Comparison of ENCODE assay signal across 9 mouse cellular contexts in the genomic region with DNA sequence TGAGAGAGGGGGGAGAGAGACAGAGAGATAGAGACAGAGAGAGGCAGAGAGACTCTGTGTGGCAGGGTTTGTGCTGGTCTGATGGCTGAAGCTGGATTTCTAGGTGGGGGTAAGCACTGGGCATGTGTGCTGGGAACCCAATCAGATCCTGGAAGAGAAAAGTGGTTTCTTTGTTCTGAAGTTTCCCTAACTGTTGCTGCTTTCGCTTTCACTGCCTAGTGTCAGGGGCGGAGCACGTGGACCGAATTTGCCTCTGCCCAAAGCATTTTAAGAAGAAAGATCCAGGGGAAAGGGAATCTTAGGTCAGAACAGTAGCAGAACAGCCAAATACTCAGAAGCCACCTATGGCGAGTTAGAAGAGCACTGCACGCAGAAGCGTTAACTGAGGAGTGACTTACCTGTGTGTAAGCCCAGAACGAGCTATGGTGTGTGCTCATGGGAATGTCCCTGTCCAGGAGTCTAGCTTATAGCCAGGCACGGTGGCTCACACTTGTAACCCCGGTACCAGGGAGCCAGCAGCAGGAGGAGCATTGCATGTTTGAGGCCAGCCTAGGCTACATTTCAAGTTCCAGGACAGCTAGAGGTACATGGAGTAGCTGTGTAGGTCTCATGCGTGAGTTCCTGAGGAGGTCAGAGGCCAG. TPM values are rescaled to one million over a fixed set of nuclear protein-coding genes. Genes with fewer than 3 reads are reported as not detected.
DNase-seq lines count a peak whose midpoint lies in the region; ATAC-seq and TF ChIP-seq lines count a peak whose summit lies in the region.
"Had no signal": no experiment of that assay in that cellular context is flagged by ENCODE, and none has a peak within 500 bp of the region (broad histone marks: within the 10 kb centered on the region; RNA-seq: fewer than 3 reads in every experiment).

No protein-coding gene starts in this region.

- no peak overlapping the region for H3K9ac ChIP-seq in forebrain, postnatal 0 days
- no peak overlapping the region for H3K9ac ChIP-seq in forebrain, embryonic 12.5 days
- H3K9ac ChIP-seq in kidney, embryonic 16.5 days (replicated peaks; ENCODE audit: low read length), result 0 out of 2 replicates have a peak overlapping the region, but pooled peaks have one; percentile 22
- no peak overlapping the region for H3K9ac ChIP-seq in midbrain, embryonic 16.5 days (ENCODE audit: low read depth, low read length)
- H3K9ac ChIP-seq: limb, embryonic 13.5 days had no signal

- 63% methylated on average over 11 of the region's 11 CpGs for WGBS in forebrain, postnatal 0 days
- 69% methylated on average over 11 of the region's 11 CpGs for WGBS in forebrain, embryonic 12.5 days
- 79% methylated on average over 11 of the region's 11 CpGs for WGBS in kidney, embryonic 16.5 days
- 80% methylated on average over 11 of the region's 11 CpGs for WGBS in midbrain, embryonic 16.5 days

- peak; percentile 6 for DNase-seq in forebrain, postnatal 0 days
- DNase-seq in gastrocnemius, postnatal 14 days, result peak; percentile 22
- DNase-seq in layer of hippocampus, adult 8-10 months (ENCODE audit: low spot score in 2 of 2), result no peak

- no peak overlapping the region for H3K27ac ChIP-seq in forebrain, postnatal 0 days (ENCODE audit: low read depth, low read length)
- H3K27ac ChIP-seq in forebrain, embryonic 12.5 days, result no peak overlapping the region
- no peak overlapping the region for H3K27ac ChIP-seq in kidney, embryonic 16.5 days (ENCODE audit: low read length)
- no peak overlapping the region for H3K27ac ChIP-seq in midbrain, embryonic 16.5 days (ENCODE audit: low read length)
- H3K27ac ChIP-seq: limb, embryonic 13.5 days had no signal

- H3K4me1 ChIP-seq in forebrain, postnatal 0 days (ENCODE audit: insufficient read depth), result no peaks in the 10 kb centered on the region
- H3K4me1 ChIP-seq in forebrain, embryonic 12.5 days, result peaks cover 17% of the 10 kb centered on the region
- peaks cover 93% of the 10 kb centered on the region for H3K4me1 ChIP-seq in E14TG2a.4 (replicated peaks; ENCODE audit: low read depth, low read length)
- peaks cover 8% of the 10 kb centered on the region; the same call in 1 of the 2 replicates for H3K4me1 ChIP-seq in kidney, embryonic 16.5 days (ENCODE audit: insufficient read depth, low read length)
- H3K4me1 ChIP-seq in midbrain, embryonic 16.5 days (ENCODE audit: control insufficient read depth, insufficient read depth, low read length), result peaks cover 5% of the 10 kb centered on the region

- no peak overlapping the region for H3K4me3 ChIP-seq in forebrain, postnatal 0 days (ENCODE audit: low read depth, low read length)
- no peak overlapping the region for H3K4me3 ChIP-seq in forebrain, embryonic 12.5 days (replicated peaks)
- H3K4me3 ChIP-seq in E14TG2a.4 (replicated peaks; ENCODE audit: low read length), result peak overlapping the region; percentile 72
- no peak overlapping the region for H3K4me3 ChIP-seq in kidney, embryonic 16.5 days (ENCODE audit: low read length)
- H3K4me3 ChIP-seq in midbrain, embryonic 16.5 days (ENCODE audit: low read depth, low read length), result no peak overlapping the region
- H3K4me3 ChIP-seq: limb, embryonic 13.5 days had no signal

- no peak for TF ChIP-seq CTCF in forebrain, postnatal 0 days (IDR thresholded peaks at IDR 0.05; ENCODE audit: low read depth)
- TF ChIP-seq CTCF in E14TG2a.4 (conservative IDR thresholded peaks at IDR 0.05; ENCODE audit: low read length), result no peak

- ATAC-seq in forebrain, postnatal 0 days, result peak; percentile 46; the same call in 1 of the 2 replicates
- no peak for ATAC-seq in forebrain, embryonic 12.5 days (ENCODE audit: low FRiP score)
- ATAC-seq in kidney, embryonic 16.5 days (ENCODE audit: low FRiP score, low TSS enrichment), result no peak
- ATAC-seq in monocyte, adult 5-6 weeks (replicated peaks; ENCODE audit: insufficient number of reproducible peaks, low FRiP score, low TSS enrichment, poor library complexity, severe bottlenecking), result peak; percentile 65
- no peak for ATAC-seq in midbrain, embryonic 16.5 days

- no peaks in the 10 kb centered on the region for H3K27me3 ChIP-seq in forebrain, postnatal 0 days (ENCODE audit: insufficient read depth, low read length)
- no peaks in the 10 kb centered on the region for H3K27me3 ChIP-seq in forebrain, embryonic 12.5 days
- no peaks in the 10 kb centered on the region for H3K27me3 ChIP-seq in E14TG2a.4 (ENCODE audit: insufficient read depth, low read length)
- H3K27me3 ChIP-seq in kidney, embryonic 16.5 days (ENCODE audit: insufficient read depth, low read length), result no peaks in the 10 kb centered on the region
- H3K27me3 ChIP-seq in midbrain, embryonic 16.5 days (ENCODE audit: control insufficient read depth, insufficient read depth, low read depth, low read length), result no peaks in the 10 kb centered on the region
- H3K27me3 ChIP-seq: limb, embryonic 13.5 days had no signal

- no peaks in the 10 kb centered on the region for H3K9me3 ChIP-seq in forebrain, postnatal 0 days (ENCODE audit: low read length)
- no peaks in the 10 kb centered on the region for H3K9me3 ChIP-seq in forebrain, embryonic 12.5 days
- no peaks in the 10 kb centered on the region for H3K9me3 ChIP-seq in E14TG2a.4 (ENCODE audit: low read length)
- no peaks in the 10 kb centered on the region for H3K9me3 ChIP-seq in kidney, embryonic 16.5 days (ENCODE audit: low read length)
- no peaks in the 10 kb centered on the region for H3K9me3 ChIP-seq in midbrain, embryonic 16.5 days (replicated peaks; ENCODE audit: control insufficient read depth, low read length, poor library complexity, severe bottlenecking)
- H3K9me3 ChIP-seq: limb, embryonic 13.5 days had no signal

- intact Hi-C loops in gastrocnemius, postnatal 14 days (cut with DNase I; ENCODE audit: low total_unique reads), result no loop called here

- H3K36me3 ChIP-seq in forebrain, postnatal 0 days (ENCODE audit: insufficient read depth), result no peaks in the 10 kb centered on the region
- H3K36me3 ChIP-seq in forebrain, embryonic 12.5 days (replicated peaks), result no peaks in the 10 kb centered on the region
- peaks cover 32% of the 10 kb centered on the region for H3K36me3 ChIP-seq in E14TG2a.4 (ENCODE audit: insufficient read depth, low read length)
- H3K36me3 ChIP-seq in kidney, embryonic 16.5 days (ENCODE audit: insufficient read depth, low read length), result no peaks in the 10 kb centered on the region
- H3K36me3 ChIP-seq in midbrain, embryonic 16.5 days (ENCODE audit: control insufficient read depth, insufficient read depth, low read length), result no peaks in the 10 kb centered on the region
- H3K36me3 ChIP-seq: limb, embryonic 13.5 days had no signal

- H3K4me2 ChIP-seq in forebrain, postnatal 0 days (ENCODE audit: low read depth), result no peak overlapping the region
- no peak overlapping the region for H3K4me2 ChIP-seq in forebrain, embryonic 12.5 days
- no peak overlapping the region for H3K4me2 ChIP-seq in kidney, embryonic 16.5 days (replicated peaks; ENCODE audit: low read depth, low read length)
- no peak overlapping the region for H3K4me2 ChIP-seq in midbrain, embryonic 16.5 days (ENCODE audit: low read length)

RNA-seq across cellular contexts. Expression of a gene that starts 21.6 kb away (rescaled TPM):
- 76.3 and 96.5 TPM in 2 replicates for total RNA-seq in forebrain, postnatal 0 days (2014; rRNA removed)
- 78.4 and 92.6 TPM in 2 replicates for polyA plus RNA-seq in forebrain, postnatal 0 days (2015; fragmentation: Nextera tagmentation; extraction: Ambion mirVana)
- polyA plus RNA-seq in forebrain, embryonic 12.5 days (2016; fragmentation: Nextera tagmentation; extraction: Ambion mirVana), result 39.8 and 40.2 TPM in 2 replicates
- total RNA-seq in gastrocnemius, postnatal 14 days (2021), result 1 to 10 TPM; 5.2 to 5.3 TPM
- 16.1 and 16.7 TPM in 2 replicates for polyA plus RNA-seq in kidney, embryonic 16.5 days (2015; fragmentation: Nextera tagmentation; extraction: Ambion mirVana)
- total RNA-seq in monocyte, adult 5-6 weeks (2017), result 79.7 to 97.3 TPM (median 87.0 TPM) in 3 replicates
- 68.9 and 70.6 TPM in 2 replicates for polyA plus RNA-seq in midbrain, embryonic 16.5 days (2015; fragmentation: Nextera tagmentation; extraction: Ambion mirVana)
- 100 to 1,000 TPM in 3 of 4 experiments, 10 to 100 TPM in 1; 95.0 to 117 (median 110) TPM for total RNA-seq in layer of hippocampus, adult 8-10 months (2022)

Comparison
In these comparisons a context has a peak if more than half of its experiments do, and no peak if none do; other contexts are left out.
1. ATAC-seq: peak in forebrain, postnatal 0 days (single experiment) and monocyte, adult 5-6 weeks (single experiment); none in forebrain, embryonic 12.5 days (single experiment), kidney, embryonic 16.5 days (single experiment) and midbrain, embryonic 16.5 days (single experiment).
2. DNase-seq: peak in forebrain, postnatal 0 days (single experiment) and gastrocnemius, postnatal 14 days (single experiment); none in layer of hippocampus, adult 8-10 months (0 of 2).
3. RNA of a gene that starts 21.6 kb away (total RNA-seq): 95.0 to 117 TPM in layer of hippocampus, adult 8-10 months, 79.7 to 97.3 TPM in monocyte, adult 5-6 weeks and 76.3 to 96.5 TPM in forebrain, postnatal 0 days; 5.2 to 5.3 TPM in gastrocnemius, postnatal 14 days; every median in the first group is over 10 times any median in the second.